Mouse (Mus musculus) spleen, adult 12 weeks (tissue): ENCODE results near the gene Abcb4.
"Not testable (repeated sequence)": the region's sequence is repeated elsewhere in the genome, so short reads cannot be mapped to it uniquely, and the experiment has no call there.

Experiments used
- DNase-seq: peaks from one replicate; pipeline ENCODE4 v3.0.0; 2022; ENCODE audit warnings: low spot score

Gene Abcb4

DNA sequence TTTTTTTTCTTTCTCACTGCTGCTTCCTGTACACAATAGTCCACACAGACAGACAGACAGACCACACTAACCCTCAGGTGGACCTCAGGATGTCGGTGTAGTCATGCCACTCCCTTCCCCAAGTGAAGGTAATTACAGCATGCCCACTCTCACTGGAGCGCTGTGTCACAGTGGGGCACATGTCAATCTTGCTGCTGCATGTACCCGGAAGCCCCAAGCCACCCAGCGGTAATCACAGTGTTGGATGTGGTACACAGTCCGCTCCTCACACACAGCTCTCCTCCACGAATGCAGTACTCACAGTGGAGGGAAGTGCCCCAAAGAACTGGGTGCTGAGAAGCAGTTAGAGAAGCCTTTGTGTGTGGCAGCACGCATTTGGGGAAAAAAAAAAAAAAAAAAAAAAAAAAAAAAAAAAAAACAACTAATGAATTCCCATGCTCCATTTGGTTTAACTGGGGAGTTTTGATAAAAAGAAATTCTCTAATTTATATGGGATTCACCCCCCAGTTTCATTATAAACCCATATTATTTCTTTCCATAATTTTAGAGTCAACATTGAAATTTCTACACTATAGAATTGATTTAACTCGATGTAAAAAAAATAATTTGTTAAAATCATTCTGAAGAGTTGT, 18.2 kb downstream of the Abcb4 start:
- DNase-seq = no peak

DNA sequence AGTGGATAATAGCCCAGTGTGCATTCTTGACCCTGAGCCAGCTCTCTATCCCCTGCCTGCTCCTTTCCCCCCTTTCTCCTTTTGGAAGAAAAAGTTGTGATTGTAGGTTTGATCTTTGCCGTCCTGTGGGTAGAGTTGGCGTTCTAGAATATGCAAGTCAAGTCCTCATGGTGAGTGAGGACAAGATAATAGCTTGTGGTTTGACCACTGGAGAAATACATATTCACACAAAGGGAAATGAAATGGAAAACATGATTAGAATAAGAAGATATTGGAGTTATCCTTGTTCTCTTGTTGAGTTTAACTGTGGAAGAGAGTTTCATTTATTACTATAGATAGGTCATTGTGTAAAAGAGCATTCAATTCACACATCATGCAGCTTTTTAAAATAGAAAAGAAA, 22.9 kb downstream of the Abcb4 start:
- DNase-seq = no peak

DNA sequence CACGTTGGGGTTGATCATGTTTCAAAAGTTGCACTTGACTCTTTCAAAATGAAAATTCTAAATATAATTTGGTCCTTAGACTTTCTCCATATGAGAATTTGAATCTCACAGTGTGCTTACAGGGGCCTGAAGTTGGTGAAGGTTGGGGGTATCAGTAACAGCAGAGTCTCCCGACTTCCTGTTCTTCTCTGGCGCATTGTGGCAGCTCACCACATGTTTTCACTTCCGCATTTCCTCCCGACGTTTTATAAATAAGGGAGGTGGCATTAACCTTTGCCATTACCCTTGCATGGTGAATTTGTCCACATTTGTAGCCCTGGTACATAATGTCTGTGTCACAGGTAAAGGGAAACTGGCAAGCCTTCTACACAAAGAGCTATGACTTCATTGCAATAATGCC, 23.6 kb downstream of the Abcb4 start:
- DNase-seq = no peak

DNA sequence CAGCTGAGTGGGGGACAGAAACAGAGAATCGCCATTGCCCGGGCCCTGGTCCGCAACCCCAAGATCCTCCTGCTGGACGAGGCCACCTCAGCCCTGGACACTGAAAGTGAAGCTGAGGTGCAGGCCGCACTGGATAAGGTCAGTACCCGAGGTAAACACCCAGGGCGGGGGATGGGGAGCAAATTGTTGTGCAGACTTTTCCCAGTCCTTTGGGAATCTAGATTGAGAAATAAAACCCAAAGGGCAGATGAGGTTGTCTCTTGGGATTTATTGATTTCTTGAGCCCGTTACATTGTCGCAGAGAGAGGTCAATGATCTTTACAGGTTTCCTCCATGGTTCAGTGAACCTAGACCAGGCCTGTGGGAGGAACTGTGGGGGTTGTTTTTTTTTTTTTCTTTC, 34.9 kb downstream of the Abcb4 start:
- DNase-seq = no peak

DNA sequence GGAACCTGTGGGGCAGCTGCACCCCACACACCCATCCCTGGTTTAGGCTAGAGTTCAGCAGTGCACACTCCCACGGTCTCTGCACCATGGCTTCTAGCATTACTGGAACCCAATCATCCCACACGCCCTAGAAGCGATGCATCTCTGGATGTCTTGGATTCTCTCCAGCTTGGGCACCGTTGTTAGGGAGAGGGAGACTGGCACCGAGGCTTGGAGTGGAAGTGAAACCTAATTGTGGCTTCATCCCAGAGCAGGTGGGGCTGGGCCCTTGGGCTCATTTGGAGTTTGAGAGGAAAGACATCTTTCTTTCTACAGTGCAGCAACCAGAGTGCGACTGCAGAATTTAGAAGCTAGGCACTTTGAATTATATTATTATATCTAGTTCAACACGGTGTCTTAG, 44.4 kb downstream of the Abcb4 start:
- no peak for DNase-seq

DNA sequence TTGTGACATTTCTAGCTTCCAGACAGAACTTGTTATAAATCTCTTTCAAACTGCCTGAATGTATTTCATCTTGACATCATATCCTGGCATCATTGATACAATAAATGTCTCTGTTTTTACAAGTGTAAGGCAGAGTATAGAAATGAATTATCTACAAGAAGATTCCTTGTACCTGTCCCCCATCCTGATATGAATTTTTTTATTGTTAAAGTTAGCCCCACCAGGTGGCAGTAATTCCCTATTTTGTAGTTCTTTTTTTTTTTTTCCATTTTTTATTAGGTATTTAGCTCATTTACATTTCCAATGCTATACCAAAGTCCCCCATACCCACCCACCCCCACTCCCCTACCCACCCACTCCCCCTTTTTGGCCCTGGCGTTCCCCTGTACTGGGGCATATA, 47.7 kb downstream of the Abcb4 start:
- DNase-seq = not testable (repeated sequence)

DNA sequence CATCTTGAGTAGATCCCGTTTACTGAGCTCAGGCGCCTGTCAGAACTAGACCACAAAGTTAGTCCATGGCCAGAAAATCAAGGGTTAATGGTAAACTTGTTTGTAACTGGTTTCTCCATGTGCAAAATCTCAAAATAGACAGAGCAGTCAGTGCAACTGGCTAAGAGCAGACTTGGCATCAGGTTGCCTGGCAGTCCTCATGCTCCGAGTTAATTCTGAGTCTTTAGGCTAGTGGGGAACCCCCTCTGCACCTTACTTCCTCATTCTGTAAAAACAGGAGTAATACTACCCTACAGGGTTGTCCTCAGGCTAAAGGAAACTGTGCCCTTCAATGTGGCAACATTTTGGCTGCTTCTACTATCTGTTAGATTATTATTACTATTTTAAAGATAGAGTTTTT, 50.3 kb downstream of the Abcb4 start:
- DNase-seq = no peak

DNA sequence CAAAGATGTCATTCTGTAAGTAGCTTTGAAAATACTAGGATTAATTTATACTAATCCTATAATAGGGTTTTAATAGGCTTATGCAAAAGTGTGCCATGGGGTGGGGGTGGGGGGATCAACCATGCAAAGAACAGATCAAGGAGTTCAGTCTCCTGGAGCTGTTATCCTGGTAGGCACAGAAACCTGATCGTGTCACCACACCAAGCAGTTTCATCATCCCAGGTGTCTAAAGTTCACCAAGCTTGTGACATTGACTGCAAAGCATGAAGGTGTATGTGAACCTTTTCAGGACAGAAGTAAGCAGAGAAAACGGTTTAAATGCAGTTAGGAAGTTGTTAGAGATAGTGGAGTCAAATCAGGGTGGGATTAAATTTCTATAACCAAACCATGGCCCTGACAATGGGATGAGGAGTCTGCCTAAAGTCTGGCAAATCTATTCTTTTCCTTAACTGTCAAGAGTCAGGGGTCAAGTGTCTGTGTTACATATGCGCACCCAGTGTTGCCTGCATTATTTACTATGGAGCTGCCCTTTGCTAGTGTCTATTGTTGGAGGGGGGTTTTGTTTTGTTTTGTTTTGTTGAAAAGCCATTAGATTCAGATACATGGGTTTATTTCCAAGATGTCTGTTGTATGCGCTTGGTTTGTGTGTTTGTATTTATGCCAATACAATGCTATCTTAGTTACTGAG, 54.0 kb downstream of the Abcb4 start:
- no peak for DNase-seq

DNA sequence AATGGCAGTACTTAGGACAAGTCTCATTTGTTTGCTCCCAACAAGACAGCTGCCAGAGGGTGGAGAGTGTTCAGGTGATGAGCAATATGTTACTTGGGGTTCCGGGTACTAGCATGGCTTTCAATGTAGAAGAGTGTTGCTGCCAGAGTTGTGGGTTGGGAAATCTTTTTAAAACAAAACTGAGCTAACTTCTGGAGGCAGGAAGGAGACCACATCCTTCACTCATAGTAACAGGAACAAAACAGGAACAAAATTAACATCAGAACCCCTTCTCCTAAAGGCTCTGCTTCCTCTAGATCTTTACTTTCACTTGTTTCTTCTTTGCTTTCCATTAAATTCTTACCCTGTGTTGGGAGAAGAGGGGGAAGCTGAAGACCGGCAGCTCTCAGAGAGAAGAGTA, 60.1 kb downstream of the Abcb4 start:
- no peak for DNase-seq

DNA sequence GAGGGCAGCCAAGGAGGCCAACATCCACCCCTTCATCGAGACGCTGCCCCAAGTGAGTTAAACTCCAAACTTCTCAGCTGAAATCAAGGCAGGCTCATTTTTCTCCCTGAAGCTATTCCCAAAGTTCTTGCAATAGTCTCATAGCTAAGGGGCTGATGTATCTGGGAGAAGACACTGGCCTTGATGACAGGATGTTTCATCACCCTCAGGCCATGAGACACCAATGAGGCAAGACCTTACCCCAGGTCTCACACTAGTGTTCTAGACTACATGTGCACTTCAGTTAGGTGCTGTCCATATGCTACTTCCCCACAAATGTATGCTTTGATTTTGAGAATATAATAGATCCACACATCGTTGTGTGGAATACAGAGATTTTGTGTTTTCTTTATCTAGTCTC, 62.0 kb downstream of the Abcb4 start:
- DNase-seq = no peak

DNA sequence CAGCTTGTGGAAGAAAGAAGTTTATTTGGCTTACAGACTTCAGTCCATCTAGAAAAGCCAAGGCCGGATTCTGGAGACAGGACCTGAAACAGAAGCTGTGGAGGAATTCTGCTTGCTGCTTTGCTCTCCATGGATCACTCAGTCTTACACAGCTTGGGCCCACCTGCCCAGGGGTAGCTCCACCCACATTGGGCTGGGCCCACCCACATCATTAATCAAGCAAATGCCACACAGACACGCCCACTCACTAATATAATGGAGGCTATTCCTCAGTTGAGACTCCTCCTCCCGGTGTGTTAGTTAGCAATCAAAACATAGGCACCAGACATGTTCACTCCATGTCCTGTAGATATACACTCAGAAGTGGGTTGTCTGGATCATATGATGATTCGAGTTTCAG, 67.0 kb downstream of the Abcb4 start:
- DNase-seq = no peak

DNA sequence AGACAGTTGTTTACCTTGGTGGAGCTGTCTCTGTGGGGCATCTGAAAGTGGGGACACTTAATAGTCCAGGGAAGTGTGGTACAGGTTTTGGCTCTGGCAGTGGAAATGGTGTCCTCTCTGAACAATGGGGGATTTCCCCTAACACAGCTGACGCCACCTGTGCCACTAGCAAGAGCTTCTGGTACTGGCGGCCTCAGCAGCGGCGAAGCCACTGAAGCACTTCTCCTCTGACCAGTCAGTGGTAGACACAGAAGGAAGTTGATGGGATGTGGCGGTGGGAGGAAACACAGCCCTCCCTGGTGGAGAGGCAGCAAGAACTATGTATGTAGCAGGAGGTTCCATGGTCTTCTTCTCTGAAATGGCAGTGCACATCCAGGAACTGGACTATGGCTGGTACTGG, 71.0 kb downstream of the Abcb4 start:
- DNase-seq = no peak

DNA sequence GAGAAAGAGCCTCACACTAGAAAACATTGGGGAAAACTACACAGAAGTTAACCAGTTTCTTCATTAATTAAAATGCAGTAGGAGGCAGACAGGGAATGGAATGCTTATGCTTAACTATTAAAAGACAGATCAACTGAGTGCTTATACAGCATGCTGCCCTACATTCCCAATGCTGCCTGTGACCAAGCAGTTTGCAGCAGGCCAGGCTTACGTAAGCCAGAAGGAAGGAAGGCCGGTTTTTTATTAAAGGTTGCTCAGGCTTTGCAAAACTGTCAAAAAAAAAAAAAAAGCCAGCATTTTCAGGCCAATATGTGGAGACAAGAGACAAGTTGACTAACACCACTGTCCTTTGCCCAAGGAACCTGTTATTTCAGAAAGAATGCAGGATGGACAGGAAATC, 77.2 kb downstream of the Abcb4 start:
- DNase-seq = no peak

DNA sequence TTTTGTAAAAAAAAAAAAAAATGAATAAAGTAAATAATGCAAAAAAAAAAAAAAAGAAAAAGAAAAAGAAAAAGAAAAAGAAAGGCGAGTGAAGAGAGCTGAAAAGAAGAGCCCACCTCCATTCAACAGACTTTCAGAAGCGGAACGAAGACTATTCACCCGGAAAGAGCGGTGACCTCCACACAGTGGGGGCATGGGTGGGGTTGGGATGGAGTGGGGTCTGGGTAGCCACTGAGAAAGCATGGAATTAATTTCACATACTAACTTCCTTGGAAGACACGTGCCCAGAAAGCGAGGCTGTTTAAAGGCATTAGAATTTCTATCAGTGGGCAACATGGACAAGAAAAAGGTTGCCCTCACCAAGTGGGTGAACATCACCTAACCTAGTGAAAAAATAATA, 78.8 kb downstream of the Abcb4 start:
- DNase-seq = no peak

DNA sequence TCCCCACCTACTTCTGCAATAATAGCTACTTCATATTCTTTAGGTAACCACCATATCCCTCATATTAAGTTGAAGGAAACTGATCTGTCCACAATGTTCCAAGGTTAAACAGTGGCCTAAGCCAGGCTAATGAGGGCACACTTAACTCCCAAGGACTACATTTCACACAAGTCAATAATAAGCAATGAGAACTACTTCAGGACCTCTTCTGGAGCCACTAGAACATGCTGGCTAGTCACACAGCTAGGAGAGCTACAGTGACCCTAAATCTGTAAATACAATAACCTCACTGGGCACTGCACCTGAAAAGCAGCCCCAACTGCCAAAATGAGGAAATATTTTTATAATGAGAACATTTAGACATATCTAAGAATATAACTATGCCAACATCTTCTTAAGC, 81.2 kb downstream of the Abcb4 start:
- DNase-seq = no peak

DNA sequence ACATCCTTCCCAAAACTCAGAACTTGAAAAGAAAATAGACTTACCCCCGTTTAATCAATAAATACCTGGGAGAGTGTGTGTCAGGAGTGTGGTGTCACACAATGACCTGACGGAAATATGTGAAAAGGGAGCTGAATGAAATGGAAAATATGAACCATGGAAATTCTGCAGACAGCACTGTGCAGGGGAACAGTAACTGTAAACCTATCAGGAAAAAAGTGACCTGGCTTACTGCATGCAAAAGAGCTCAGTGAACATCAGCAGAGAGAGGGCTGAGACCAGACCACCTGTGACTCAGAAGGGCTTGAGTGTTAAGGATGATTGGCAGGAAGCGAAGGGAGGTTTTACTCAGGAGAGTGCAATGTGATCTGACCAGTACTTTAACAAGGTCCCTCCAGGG, 92.0 kb downstream of the Abcb4 start:
- no peak for DNase-seq

DNA sequence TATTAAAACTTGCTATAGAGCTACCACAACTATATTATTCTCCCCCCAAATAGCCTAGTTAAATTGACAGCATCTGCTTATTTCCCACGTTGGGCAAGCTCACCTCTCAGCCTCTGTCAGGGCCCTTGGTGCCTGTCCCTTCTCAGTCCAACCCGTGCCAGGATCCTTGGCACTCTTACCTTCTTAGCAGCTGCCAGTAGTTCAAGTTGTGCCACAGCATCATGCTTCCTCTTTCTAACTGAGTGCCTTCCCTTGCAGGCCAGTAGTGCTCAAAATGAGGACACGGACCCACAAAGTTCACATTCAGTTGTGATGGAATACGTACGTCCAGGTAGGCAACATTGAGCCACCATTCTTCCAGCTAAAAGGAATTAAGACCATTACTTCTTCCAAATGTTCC, 94.4 kb downstream of the Abcb4 start:
- no peak for DNase-seq

DNA sequence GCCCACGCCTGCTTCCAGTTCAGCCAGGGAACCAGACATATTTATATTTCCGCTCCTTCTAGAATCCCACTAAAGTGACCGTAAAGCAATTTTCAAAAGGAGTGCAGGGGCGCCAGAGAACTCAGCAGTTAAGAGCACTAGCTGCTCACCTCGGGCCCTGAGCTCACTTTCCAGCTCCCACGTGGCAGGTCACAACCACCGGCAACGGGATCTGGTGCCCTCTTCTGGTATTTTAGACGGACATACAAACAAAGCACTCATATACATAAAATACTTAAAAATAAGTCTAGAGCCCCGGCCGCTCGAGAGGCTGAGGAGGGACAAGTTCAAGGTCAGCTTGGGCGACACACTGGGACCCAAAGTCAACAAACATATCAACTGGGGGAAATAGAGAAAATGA, 97.0 kb downstream of the Abcb4 start:
- DNase-seq = no peak

DNA sequence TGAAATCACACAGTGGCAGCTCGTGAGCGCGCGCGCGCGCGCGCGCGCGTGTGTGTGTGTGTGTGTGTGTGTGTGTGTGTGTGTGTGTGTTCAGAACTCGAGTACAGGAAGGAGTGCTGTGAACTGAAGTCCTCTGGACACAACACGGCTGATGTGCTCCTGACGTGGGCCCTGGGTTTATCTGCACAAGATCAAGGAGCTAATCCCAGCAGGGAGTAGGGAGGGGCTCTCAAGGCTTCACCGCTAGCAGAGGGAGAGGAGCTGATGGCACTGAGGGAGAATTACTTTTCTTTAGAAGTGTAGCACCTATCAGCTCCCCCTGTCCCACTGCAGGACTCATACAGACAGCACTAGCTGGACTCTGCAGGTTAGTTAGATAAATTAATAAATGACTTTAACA, 98.1 kb downstream of the Abcb4 start:
- DNase-seq = no peak

DNA sequence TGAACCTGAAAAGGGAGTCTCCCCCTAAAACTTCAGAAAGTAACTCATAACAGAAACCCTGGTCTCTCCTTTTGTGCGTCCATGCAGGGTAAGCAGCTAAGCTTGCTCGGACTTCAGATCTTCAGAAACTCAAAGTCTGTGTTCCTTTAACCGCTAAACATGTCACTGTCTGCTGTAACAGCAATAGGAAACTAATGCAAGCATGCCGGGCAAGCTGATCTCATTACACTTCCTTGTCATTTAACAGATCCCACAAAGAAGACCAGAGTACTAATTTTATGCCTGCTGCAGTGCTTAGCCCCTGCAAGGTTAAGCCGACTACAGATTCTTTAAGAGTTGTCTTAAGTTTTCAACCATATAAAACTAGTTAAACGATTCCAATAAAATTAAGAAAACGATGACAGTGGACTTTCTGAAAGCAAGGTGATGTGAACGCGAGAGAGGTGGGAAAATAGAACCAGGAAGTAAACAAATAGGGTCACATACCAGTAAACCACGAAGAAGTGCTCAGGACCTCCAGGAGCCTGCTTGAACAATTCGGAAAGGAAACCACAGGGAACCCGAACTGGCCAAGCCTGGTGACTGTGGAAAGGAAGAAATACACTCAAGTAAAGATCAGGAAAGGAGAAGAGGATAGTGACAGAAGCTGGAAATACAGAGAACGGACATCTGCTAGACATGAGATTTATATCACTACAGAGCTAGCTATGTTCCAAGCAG, 102.6 kb downstream of the Abcb4 start:
- DNase-seq = no peak

DNA sequence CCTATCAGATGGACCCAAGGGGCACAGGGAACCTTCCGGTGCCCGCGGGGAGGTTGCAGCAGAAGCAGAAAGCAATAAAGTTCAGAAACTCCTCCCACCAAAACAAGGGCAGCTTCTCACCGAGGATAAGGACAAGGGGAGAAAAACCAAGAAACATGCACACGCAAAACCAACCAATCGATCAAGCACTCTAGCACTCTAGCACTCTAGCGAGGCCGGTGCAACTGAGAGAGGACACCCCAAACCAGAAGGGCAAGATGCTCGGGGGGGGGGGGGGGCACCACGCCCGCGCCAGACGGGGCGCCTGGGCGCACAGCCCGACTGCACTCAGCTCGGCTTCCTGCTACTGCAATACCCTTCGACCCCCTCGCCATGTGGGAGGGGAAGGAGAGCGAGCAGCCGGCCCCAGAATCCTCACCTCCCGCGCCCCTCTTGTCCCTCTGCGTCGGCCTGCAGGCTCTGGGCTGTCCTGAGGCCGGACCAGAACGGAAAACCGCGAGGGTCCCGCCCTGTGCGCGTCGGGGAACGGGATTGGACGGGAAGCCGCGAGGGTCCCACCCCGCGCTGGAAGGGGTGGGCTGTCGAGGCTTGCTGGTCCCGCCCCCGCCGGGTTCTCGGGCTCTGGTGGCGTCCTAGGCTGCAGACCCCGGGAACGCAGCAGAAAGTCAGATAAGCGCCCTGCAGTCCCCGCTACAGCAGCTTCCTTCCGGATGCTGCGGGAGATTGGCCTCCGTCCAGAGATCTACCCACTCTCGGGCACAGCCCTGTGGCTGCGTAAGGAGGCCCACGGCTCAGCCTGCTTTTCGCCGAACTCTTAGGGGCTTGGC, 103.4 kb downstream of the Abcb4 start, which contains the start of gene Crot:
TSS of gene Crot (minus strand) at position 639 of the 827 bp plus-strand sequence.
- DNase-seq = peak; percentile 80

DNA sequence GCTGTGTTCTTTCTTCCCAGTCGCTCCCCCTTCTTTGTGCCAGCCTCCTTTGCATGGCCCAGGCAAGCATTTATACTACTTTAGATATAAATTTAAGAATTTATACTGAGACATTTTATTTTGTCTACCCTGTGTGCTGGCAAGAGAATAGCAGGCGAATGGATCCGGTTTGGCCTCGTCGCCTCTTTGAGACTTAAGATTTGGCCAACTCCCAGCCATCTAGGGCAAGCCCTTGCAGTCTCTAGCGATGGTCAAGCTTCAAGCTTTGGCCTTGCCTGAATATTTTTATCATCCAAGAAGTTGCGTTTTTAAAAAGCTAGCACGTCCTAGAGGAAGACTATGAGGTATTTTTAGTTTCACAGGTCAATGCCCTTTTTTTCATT, 104.0 kb downstream of the Abcb4 start:
- no peak for DNase-seq

DNA sequence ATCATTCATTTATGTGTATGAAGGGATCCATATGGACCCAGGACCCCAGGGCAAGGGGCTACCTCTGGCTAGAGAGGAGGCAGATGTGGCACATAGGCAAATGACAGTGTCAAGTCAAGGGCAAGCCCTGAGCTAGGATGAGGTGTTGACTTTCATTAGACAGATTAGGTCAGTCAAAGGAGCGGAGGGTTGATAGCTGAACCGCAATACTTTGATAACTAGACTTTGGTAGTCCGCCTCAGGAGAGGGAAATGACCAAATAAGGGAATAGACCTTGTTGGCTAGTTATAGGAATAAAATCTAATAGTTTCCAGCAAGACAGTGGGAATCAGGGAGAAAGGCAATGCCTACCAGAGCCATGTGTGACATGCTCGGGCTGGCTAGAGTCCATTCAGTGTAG, 105.6 kb downstream of the Abcb4 start:
- DNase-seq = no peak
